In the genomic region with DNA sequence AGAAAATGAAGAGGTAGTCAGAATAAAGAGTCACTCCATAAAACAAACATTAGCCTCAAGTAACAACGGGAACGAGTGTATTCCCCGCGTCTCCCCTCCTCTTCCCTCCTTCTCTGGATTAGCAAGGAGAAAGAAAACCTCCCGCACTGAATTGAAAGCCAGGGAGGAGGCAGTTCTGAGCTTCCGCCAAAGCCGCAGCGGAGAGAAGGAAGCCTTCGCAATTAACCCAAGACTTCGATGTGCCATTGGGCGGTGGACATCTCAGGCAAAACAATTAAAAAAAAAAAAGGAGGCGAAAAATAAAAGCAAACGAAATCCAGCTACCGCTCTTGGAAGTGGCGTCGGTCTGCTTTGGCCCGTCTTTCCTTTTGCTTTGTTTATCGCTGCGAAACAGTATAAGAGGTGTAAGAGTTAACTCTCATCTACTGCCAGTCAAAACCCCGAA, we compare ENCODE assay signal across 1 mouse cellular context.
TF ChIP-seq lines count a peak whose summit lies in the region.

No protein-coding gene starts in this region.

TF ChIP-seq in MEL, 35 proteins besides CTCF, POLR2A, EP300 and RAD21:
- TF ChIP-seq NRF1 (IDR thresholded peaks at IDR 0.05; ENCODE audit: insufficient read depth, low read depth, low read length, poor library complexity, severe bottlenecking) (no peak), MAZ (IDR thresholded peaks at IDR 0.05; ENCODE audit: low read depth, low read length) (no peak)
